Mouse (Mus musculus): ENCODE measurements around the gene Nsmce3.

DNA sequence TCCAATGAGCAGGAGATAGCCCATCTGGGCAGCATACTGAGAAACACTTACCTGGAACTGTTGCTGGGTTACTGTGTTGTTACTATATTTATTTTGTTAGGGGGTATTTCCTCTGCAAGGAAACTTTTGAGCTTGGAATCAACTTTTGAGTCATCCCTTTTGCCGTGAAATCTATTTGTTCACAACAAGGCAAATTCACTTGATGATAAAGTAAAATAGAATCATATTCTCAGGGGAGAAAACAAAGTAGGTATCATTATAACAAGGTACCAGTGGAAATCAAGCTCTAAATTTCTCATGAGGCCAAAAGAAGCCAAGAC lies 32.3 kb downstream of the Nsmce3 start:
- no peak for TF ChIP-seq CTCF (IDR thresholded peaks at IDR 0.05; ENCODE audit: control insufficient read depth, insufficient read depth, low read length)
- TF ChIP-seq POLR2A (IDR thresholded peaks at IDR 0.05; ENCODE audit: borderline replicate concordance, control insufficient read depth, low read depth, low read length): no peak

Data from bone marrow, adult 2 months (tissue).